Mouse (Mus musculus) hindbrain, embryonic 10.5 days (tissue): ENCODE data around the gene Atl2. TPM values are rescaled to one million over a fixed set of nuclear protein-coding genes. Genes with fewer than 3 reads are reported as not detected.

Experiments
- DNase-seq: peaks from one replicate; pipeline ENCODE4 v3.0.0-alpha.2; 2017; ENCODE audit warnings: low spot score
- H3K27ac ChIP-seq: fragments of 300-500 bp; sonication (generic); 2 replicates; pipeline ENCODE4 v1.5.1; 2016; ENCODE audit warnings: mild to moderate bottlenecking, moderate library complexity
- H3K27me3 ChIP-seq: fragments of 300-500 bp; sonication (generic); 2 replicates; pipeline ENCODE4 v1.6.1; 2016; ENCODE audit warnings: mild to moderate bottlenecking; ENCODE audit not compliant: poor library complexity, insufficient read depth, severe bottlenecking
- H3K36me3 ChIP-seq: fragments of 300-500 bp; sonication (generic); 2 replicates; pipeline ENCODE4 v1.6.1; 2016; ENCODE audit warnings: mild to moderate bottlenecking, moderate library complexity
- H3K4me1 ChIP-seq: fragments of 300-500 bp; sonication (generic); replicated peaks from 2 replicates; pipeline ENCODE4 v1.6.1; 2016; ENCODE audit warnings: mild to moderate bottlenecking
- H3K4me3 ChIP-seq: fragments of 300-500 bp; sonication (generic); 2 replicates; pipeline ENCODE4 v1.5.1; 2016; ENCODE audit warnings: mild to moderate bottlenecking, moderate library complexity
- H3K9me3 ChIP-seq: fragments of 300-500 bp; sonication (generic); 2 replicates; pipeline ENCODE4 v1.6.1; 2016; ENCODE audit warnings: mild to moderate bottlenecking, moderate library complexity
- WGBS: fragments of 180-500 bp; shearing (Covaris S2); methylation state at CpG from one replicate; pipeline ENCODE4 v1.1.7; 2016; 5-methylcytosine and 5-hydroxymethylcytosine counted together
- polyA plus RNA-seq: library from polyadenylated mRNA; unstranded; fragments of >200 nt; fragmentation: Nextera tagmentation; extraction: Ambion mirVana; gene quantifications from 2 replicates; pipeline ENCODE4 v1.2.1, GENCODE M21; 2016

The Atl2 gene
- polyA plus RNA-seq, 1 experiment from 2014 or later: 31.5 TPM

GRCm38 (mm10) chr17:79918484-79919004, 22.6 kb upstream of the Atl2 start:
- peaks cover 11% of the 10 kb centered on the region; the same call in 1 of the 2 replicates for H3K4me1 ChIP-seq
- no peaks in the 10 kb centered on the region for H3K9me3 ChIP-seq
- no peak for DNase-seq
- no peak overlapping the region; the same call in 1 of the 2 replicates for H3K4me3 ChIP-seq
- 30% methylated on average over 9 of the region's 9 CpGs for WGBS
- no peak overlapping the region for H3K27ac ChIP-seq
- no peaks in the 10 kb centered on the region for H3K27me3 ChIP-seq
- H3K36me3 ChIP-seq: no peaks in the 10 kb centered on the region

DNA sequence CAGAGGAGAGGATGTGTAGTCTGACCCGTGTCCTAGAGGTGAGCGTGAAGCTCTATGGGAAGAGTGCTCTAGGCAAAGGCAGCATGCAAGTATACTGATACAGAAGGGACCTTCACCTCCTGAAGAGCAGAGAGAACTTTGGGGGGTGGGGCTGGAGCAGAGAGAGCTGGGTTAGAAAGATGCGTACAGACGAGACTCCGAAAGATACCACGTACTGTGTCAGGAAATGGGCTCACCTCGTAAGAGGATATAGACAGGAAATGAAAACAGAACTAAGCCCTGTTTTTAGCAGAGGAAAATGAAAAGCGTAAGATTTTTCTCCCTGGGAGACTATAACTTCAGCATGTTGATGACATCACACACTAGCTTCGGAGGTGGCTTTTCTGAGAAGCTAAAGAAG, 21.1 kb upstream of the Atl2 start:
- DNase-seq: no peak
- no peak overlapping the region for H3K4me3 ChIP-seq
- WGBS: 88% methylated on average over 9 of the region's 9 CpGs
- H3K36me3 ChIP-seq: no peaks in the 10 kb centered on the region
- no peaks in the 10 kb centered on the region for H3K9me3 ChIP-seq
- no peak overlapping the region for H3K27ac ChIP-seq
- peaks cover 11% of the 10 kb centered on the region; the same call in 1 of the 2 replicates for H3K4me1 ChIP-seq
- no peaks in the 10 kb centered on the region for H3K27me3 ChIP-seq

DNA sequence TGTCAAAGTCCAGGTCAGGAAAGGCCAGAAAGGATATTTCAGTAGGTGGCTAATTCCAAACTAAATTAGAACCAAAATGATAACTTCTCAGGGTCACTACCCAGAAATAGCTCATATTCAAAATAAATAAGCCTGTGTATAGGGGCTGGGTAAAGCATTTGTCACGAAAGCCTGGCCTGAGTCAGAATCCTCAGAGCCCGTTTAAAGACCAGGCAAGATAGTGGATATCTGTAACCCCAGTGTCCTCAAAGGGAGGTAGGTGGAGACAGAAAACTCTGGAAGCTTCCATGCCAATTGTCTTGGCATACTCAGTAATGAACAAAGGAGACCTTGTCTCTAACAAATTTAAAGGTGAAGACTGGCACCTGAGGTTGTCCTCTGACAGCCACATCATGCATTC, 16.3 kb upstream of the Atl2 start:
- Histone ChIP-seq H3K4me1 (no peaks in the 10 kb centered on the region), H3K36me3 (no peaks in the 10 kb centered on the region), H3K9me3 (no peaks in the 10 kb centered on the region), H3K4me3 (no peak overlapping the region), H3K27ac (no peak overlapping the region), H3K27me3 (no peaks in the 10 kb centered on the region)
- WGBS: 87% methylated on average over 2 of the region's 2 CpGs
- no peak for DNase-seq

DNA sequence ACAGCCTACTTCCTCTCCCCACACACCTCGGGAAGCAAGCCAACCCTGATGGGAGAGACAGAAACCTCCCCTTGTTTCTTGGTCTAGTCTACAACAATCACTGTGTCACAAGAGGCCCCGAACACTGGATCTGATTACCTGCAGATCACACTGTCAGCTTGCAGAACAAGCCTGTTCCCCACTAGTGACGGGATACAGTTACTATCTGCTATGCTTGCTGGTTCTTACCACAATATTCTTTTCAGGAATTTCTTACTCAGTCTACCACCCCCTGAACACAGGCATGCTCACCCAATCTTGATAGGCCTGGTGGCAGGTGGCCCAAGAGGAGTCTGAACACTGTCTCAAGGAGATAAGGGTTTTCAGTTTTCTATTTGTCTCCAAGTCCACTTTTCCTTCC, 15.8 kb upstream of the Atl2 start:
- Histone ChIP-seq H3K27ac (no peak overlapping the region), H3K4me1 (no peaks in the 10 kb centered on the region), H3K27me3 (no peaks in the 10 kb centered on the region), H3K9me3 (no peaks in the 10 kb centered on the region), H3K36me3 (no peaks in the 10 kb centered on the region), H3K4me3 (no peak overlapping the region)
- 83% methylated on average over 3 of the region's 3 CpGs for WGBS
- no peak for DNase-seq

- H3K27ac ChIP-seq: no peak overlapping the region
- 92% methylated on average over 12 of the region's 12 CpGs for WGBS
- H3K27me3 ChIP-seq: no peaks in the 10 kb centered on the region
- no peaks in the 10 kb centered on the region for H3K9me3 ChIP-seq
- no peak for DNase-seq
- H3K4me3 ChIP-seq: no peak overlapping the region
- no peaks in the 10 kb centered on the region for H3K36me3 ChIP-seq
- H3K4me1 ChIP-seq: no peaks in the 10 kb centered on the region
Measured at GRCm38 (mm10) chr17:79909571-79909970, 13.6 kb upstream of the Atl2 start.

DNA sequence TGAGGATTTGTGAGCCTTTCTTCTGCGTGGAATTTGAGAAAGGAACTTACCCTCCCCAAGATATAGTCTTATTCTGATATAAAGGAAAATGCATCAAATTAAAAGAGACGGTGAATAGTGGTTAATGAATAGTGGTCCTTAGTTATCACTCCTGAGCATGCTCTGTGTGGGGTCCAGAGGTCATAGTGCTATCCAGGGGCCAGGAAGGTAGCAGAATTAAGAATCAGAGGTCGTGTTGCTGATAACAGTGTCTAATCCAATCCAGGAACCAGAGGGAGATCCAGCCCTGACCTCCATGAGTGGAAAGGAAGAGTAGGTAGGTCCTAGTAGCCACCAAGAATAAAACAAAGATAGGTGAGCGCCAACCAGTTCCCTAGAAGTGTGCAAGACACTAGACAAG, 11.8 kb upstream of the Atl2 start:
- no peak for DNase-seq
- 76% methylated on average over 4 of the region's 4 CpGs for WGBS
- Histone ChIP-seq H3K9me3 (no peaks in the 10 kb centered on the region), H3K4me3 (no peak overlapping the region), H3K36me3 (no peaks in the 10 kb centered on the region), H3K27ac (no peak overlapping the region), H3K27me3 (no peaks in the 10 kb centered on the region), H3K4me1 (no peaks in the 10 kb centered on the region)

GRCm38 (mm10) chr17:79906791-79907494, 11.0 kb upstream of the Atl2 start:
- DNase-seq: no peak
- Histone ChIP-seq H3K4me1 (no peaks in the 10 kb centered on the region), H3K4me3 (no peak overlapping the region), H3K36me3 (no peaks in the 10 kb centered on the region), H3K27ac (no peak overlapping the region), H3K9me3 (no peaks in the 10 kb centered on the region), H3K27me3 (no peaks in the 10 kb centered on the region)
- 85% methylated on average over 8 of the region's 8 CpGs for WGBS

DNA sequence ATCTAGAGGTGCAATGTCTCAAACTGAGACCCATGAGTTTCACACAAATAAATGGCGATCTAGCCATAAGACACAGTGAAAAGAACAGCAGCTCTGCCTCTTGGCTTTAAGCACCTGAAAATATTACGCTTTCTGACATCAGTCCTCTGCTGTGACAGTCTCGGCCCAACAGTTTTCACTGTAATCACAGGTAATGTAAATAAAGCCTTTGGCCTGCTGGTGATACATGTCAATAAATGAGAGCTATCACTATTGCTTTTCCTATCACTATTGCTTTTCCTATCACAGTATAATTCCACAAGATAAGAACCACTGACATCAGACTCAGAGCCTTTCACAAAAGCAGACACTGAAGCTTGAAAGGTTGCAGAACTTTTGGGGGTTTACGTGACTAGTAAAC, 8.7 kb upstream of the Atl2 start:
- no peaks in the 10 kb centered on the region for H3K27me3 ChIP-seq
- no peak overlapping the region for H3K4me3 ChIP-seq
- DNase-seq: no peak
- WGBS: 91% methylated on average over 4 of the region's 4 CpGs
- no peaks in the 10 kb centered on the region for H3K4me1 ChIP-seq
- H3K36me3 ChIP-seq: no peaks in the 10 kb centered on the region
- H3K27ac ChIP-seq: no peak overlapping the region
- H3K9me3 ChIP-seq: no peaks in the 10 kb centered on the region

DNA sequence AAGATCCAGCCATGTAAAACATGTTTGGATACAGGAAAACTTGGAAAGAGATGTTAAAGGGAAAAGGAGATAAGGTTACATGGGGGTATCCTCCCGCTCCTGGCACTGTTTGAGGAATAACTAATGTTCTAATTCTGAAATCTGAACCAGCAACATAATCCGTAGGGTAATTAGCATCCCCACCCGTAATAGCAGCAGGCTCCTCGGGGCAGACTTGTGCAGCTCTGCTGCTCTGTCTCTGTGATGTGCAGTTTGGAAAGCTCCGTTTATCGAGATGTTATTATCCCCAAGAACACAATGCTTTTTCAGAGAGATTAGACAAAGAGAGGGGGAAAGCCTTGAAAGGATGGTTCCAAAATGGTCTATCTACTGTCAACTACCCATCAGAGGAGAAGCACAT, 5.3 kb upstream of the Atl2 start:
- DNase-seq: no peak
- peaks cover 23% of the 10 kb centered on the region for H3K27me3 ChIP-seq
- no peak overlapping the region for H3K4me3 ChIP-seq
- WGBS: 70% methylated on average over 6 of the region's 6 CpGs
- no peaks in the 10 kb centered on the region for H3K9me3 ChIP-seq
- no peak overlapping the region for H3K27ac ChIP-seq
- peaks cover 3% of the 10 kb centered on the region; the same call in 1 of the 2 replicates for H3K4me1 ChIP-seq
- H3K36me3 ChIP-seq: no peaks in the 10 kb centered on the region

GRCm38 (mm10) chr17:79898156-79898746, 2.3 kb upstream of the Atl2 start:
- H3K27me3 ChIP-seq: peaks cover 23% of the 10 kb centered on the region
- H3K36me3 ChIP-seq: no peaks in the 10 kb centered on the region
- WGBS: 88% methylated on average over 6 of the region's 6 CpGs
- H3K4me1 ChIP-seq: peaks cover 20% of the 10 kb centered on the region
- DNase-seq: no peak
- no peak overlapping the region for H3K27ac ChIP-seq
- H3K9me3 ChIP-seq: no peaks in the 10 kb centered on the region
- no peak overlapping the region for H3K4me3 ChIP-seq

DNA sequence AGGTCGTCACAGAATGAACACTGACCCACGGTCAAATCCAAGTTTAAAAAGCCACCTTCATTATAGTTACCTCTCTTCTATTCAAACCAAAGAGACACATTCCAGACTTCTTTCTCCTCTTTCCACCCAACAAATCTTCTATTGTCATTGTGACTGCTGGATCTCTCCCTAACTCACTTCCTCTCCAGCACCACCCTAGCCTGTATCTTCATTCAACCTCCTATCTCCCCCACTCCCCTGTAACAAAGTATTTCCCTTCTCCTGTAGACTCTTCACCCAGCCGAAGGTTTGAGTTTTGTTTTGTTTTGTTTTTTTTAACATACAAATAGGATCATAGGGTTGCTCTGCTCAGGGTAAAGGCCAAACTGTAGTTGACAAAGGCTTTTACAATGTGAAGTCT, 1.7 kb upstream of the Atl2 start:
- Histone ChIP-seq H3K4me1 (peaks cover 25% of the 10 kb centered on the region), H3K36me3 (no peaks in the 10 kb centered on the region), H3K27me3 (peaks cover 23% of the 10 kb centered on the region), H3K9me3 (no peaks in the 10 kb centered on the region), H3K4me3 (no peak overlapping the region), H3K27ac (no peak overlapping the region)
- WGBS: 80% methylated on average over 3 of the region's 3 CpGs
- no peak for DNase-seq

- H3K36me3 ChIP-seq: no peaks in the 10 kb centered on the region
- 2% methylated on average over 98 of the region's 100 CpGs for WGBS
- DNase-seq: peak; percentile 67
- H3K4me1 ChIP-seq: peaks cover 42% of the 10 kb centered on the region
- H3K9me3 ChIP-seq: no peaks in the 10 kb centered on the region
- peaks cover 23% of the 10 kb centered on the region for H3K27me3 ChIP-seq
- H3K27ac ChIP-seq: peak overlapping the region; percentile 97
- H3K4me3 ChIP-seq: peak overlapping the region; percentile 96
Measured at GRCm38 (mm10) chr17:79894971-79895882, 696 bp downstream of the Atl2 start.

GRCm38 (mm10) chr17:79894054-79894453, 1.9 kb downstream of the Atl2 start:
- no peak for DNase-seq
- Histone ChIP-seq H3K4me3 (peak overlapping the region; percentile 96), H3K27ac (no peak overlapping the region), H3K4me1 (peaks cover 42% of the 10 kb centered on the region), H3K9me3 (no peaks in the 10 kb centered on the region), H3K36me3 (no peaks in the 10 kb centered on the region), H3K27me3 (peaks cover 23% of the 10 kb centered on the region)
- 64% methylated on average over 4 of the region's 4 CpGs for WGBS
